Mouse (Mus musculus): Measurements from ENCODE around the gene Upp2.

DNA sequence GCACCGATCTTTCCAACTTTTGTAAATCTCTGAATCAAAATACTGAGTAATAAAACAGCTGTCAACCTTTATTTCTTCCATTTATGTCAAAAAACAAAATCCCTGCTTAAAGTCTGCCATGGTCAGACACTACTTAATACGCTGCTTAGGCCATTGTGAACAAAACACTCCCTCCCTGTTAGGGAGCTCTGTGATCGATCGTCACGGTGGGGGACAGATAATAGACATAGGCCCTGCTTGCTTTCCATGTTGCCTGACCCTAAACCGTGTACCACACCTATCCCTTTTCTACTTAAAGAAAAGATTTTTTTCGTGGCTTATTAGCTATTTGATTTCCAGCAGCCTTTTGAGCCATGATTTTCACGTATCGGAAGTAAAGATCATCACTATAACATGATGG lies 95.6 kb downstream of the Upp2 start:
- TF ChIP-seq POLR2A (IDR thresholded peaks at IDR 0.05; ENCODE audit: low read depth, low read length), result no peak
- TF ChIP-seq CTCF (IDR thresholded peaks at IDR 0.05; ENCODE audit: extremely low read depth, insufficient read length, insufficient replicate concordance, low read depth, low read length), result no peak

Measured in small intestine, adult 2 months (tissue).